Mouse (Mus musculus) cortical plate, adult 2 months (tissue): ENCODE measurements at regions not wholly inside any gene's neighbourhood (a gene's known extent, or its start where the extent isn't known, plus 50 kb on each side); places are given as distances from the start of the nearest gene placed in this dataset.
A peak's percentile ranks its signal among the peaks of the same experiment; 100 is the strongest.

Experiments used
- H3K27ac ChIP-seq: fragments of 200-500 bp; 2 replicates; pipeline ENCODE4 v1.5.1; 2012; ENCODE audit warnings: low read length, control low read depth, inconsistent platforms; ENCODE audit not compliant: insufficient read depth
- H3K4me1 ChIP-seq: fragments of 200-500 bp; 2 replicates; pipeline ENCODE4 v1.6.1; 2011; ENCODE audit warnings: low read length; ENCODE audit not compliant: control insufficient read depth, insufficient read depth
- H3K4me3 ChIP-seq: fragments of 200-500 bp; 2 replicates; pipeline ENCODE4 v1.5.1; 2011; ENCODE audit warnings: mild to moderate bottlenecking, low read length, control low read depth; ENCODE audit not compliant: insufficient read depth
- CTCF ChIP-seq: fragments of 200-500 bp; IDR thresholded peaks from 2 replicates; pipeline ENCODE4 v1.5.1; 2011; ENCODE audit warnings: mild to moderate bottlenecking, control low read depth, low read length; ENCODE audit not compliant: insufficient read depth; ENCODE audit errors: extremely low read depth
- POLR2A ChIP-seq: fragments of 200-500 bp; IDR thresholded peaks from 2 replicates; pipeline ENCODE4 v1.6.1; 2011; ENCODE audit warnings: mild to moderate bottlenecking, low read length, control low read depth; ENCODE audit not compliant: insufficient read depth; ENCODE audit errors: extremely low read depth

- no peak overlapping the region for H3K27ac ChIP-seq
- no peaks in the 10 kb centered on the region for H3K4me1 ChIP-seq
- TF ChIP-seq POLR2A: no peak
- H3K4me3 ChIP-seq: no peak overlapping the region
Measured at GRCm38 (mm10) chr6:16151478-16151877, 431.0 kb downstream of the Mdfic start.

DNA sequence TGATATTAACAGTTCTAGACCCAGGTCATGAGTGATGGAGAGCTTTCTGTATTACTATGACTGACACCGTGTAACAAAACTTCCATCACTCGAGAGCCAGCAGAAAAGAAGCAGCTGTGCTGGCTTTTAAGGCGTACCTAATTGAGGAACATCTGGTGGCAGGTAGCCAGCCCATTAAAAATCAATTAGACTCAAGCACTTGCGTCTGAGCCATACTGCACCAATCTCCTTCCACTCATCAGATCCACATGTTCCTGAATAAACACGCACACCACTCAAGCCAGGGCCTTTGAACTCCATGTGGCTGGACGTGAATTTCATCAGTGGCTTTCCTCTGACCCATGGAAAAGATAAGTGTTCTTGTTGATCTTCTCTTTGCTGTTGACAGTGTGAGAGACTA lies 432.2 kb downstream of the Mdfic start:
- no peak overlapping the region for H3K4me3 ChIP-seq
- H3K27ac ChIP-seq: no peak overlapping the region
- no peaks in the 10 kb centered on the region for H3K4me1 ChIP-seq
- TF ChIP-seq POLR2A: no peak
- no peak for TF ChIP-seq CTCF

GRCm38 (mm10) chr6:16165012-16165411 lies 444.6 kb downstream of the Mdfic start:
- Histone ChIP-seq H3K4me1 (no peaks in the 10 kb centered on the region), H3K4me3 (no peak overlapping the region), H3K27ac (no peak overlapping the region)
- TF ChIP-seq POLR2A (no peak), CTCF (no peak)

- H3K4me3 ChIP-seq: no peak overlapping the region
- H3K27ac ChIP-seq: no peak overlapping the region
- no peaks in the 10 kb centered on the region for H3K4me1 ChIP-seq
- no peak for TF ChIP-seq CTCF
- no peak for TF ChIP-seq POLR2A
Measured at GRCm38 (mm10) chr6:16171871-16172270, 451.4 kb downstream of the Mdfic start.

- TF ChIP-seq CTCF: no peak
- TF ChIP-seq POLR2A: no peak
Measured at GRCm38 (mm10) chr6:16177313-16177712, 456.9 kb downstream of the Mdfic start.

DNA sequence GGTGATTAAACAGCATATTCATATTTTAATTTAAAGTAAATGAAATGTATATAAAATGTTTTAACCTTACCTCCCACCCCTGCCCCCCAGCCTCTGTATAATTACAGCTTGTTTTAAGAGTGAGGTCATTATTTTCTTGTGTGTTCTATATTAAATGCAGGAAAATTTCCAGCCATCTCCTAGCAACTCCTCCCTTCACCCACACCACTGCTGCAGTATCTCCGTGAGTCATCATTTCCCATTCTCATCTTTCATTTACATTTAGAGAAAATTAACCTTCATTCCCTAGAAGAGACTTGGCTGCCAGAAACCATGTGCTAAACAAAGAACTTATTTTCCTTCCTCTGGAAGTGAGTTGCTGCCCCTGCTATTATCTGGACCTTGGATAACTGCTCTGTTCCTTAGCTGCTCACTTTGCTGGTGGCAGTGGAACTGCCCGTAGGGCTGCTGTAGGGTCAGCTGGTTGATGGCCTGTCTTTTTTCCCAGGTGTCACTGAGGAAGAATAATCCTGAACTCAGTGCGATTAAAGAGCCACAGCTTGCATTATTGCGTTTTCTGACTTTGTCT lies 467.6 kb downstream of the Mdfic start:
- Histone ChIP-seq H3K4me1 (peaks cover 1% of the 10 kb centered on the region; the same call in 1 of the 2 replicates), H3K27ac (no peak overlapping the region), H3K4me3 (no peak overlapping the region)
- TF ChIP-seq POLR2A (no peak), CTCF (no peak)

More at GRCm38 (mm10) chr6:16177313-16177712, 456.9 kb downstream of the Mdfic start:
- Histone ChIP-seq H3K4me1 (no peaks in the 10 kb centered on the region), H3K27ac (no peak overlapping the region), H3K4me3 (no peak overlapping the region)

DNA sequence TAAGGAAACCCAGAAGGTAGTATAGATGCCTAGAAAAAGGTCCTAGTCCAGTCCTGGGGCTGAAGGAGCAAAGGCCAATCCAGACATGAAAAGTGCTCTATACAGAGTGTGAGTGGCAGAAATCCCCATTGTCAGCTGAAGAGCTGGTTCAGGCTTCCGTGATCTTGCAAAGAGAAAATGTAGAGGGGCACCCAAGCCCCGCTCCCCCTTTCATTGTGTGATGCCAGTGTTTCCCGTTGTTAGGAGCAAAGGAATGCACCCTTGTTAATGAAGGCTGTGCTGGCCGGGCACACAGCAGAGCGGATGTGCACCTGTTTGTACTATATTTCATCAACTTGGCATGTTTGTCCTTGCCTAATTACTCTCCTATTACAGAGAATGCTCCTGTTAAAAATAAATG lies 492.5 kb downstream of the Mdfic start:
- no peak for TF ChIP-seq POLR2A
- no peak for TF ChIP-seq CTCF
- Histone ChIP-seq H3K4me1 (no peaks in the 10 kb centered on the region), H3K4me3 (no peak overlapping the region), H3K27ac (no peak overlapping the region)

DNA sequence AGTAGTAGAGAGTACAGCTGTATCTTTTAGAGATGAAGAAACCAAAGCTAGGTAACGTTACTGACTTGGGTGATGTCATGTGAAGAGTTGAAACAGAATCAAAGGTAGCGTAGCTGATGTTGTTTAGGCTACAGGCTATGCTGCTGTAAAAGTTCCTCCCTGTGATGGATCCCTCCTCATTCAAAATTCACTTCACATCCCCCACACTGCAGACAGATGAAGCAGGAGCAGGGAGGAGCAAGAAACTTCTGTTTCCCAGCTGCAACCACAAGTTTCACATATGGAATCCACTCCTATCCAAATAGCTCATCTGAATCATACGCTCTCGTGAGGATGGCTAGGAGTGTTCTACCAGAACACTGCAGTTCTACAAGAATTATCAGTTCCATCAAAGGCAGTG lies 493.2 kb downstream of the Mdfic start:
- no peak overlapping the region for H3K27ac ChIP-seq
- TF ChIP-seq CTCF: no peak
- no peak for TF ChIP-seq POLR2A
- no peak overlapping the region for H3K4me3 ChIP-seq
- H3K4me1 ChIP-seq: no peaks in the 10 kb centered on the region

DNA sequence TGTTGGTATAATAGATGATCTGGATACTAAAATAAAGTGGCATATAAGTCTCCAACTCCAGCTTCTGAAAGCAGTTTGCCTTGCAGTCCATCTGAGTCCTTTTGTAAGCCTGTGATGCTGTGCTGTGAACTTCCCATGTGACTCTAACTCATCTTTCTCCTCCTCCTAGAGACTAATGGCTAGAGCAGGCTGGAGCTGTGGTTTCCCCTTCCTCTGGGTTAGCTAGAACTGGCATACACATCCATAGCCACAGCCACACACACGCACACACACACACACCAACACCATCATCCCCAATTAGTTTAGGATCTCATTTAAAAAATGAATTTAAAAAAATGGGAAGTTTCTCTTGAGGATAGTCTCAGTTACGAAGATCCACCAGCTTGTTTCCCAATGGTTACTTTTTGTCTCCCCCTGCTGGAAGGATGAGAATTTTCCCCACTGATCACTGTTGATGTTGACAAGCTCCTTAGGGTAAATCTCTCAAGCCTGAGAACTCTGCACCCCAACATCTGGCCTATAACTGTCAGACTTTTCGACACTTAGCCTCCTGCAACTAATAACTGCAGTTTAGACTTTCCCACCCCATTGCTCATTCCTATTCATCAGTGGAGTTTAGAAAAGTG lies 500.7 kb downstream of the Mdfic start:
- no peaks in the 10 kb centered on the region for H3K4me1 ChIP-seq
- H3K4me3 ChIP-seq: no peak overlapping the region
- TF ChIP-seq POLR2A (no peak), CTCF (peak; percentile 39; the same call in 1 of the 2 replicates)
- no peak overlapping the region for H3K27ac ChIP-seq
